Mouse (Mus musculus) brain, embryonic 14.5 days (tissue): ENCODE measurements at regions not wholly inside any gene's neighbourhood (a gene's known extent, or its start where the extent isn't known, plus 50 kb on each side); places are given as distances from the start of the nearest gene placed in this dataset.
"Not testable (repeated sequence)": the region's sequence is repeated elsewhere in the genome, so short reads cannot be mapped to it uniquely, and the experiment has no call there.

Experiments used
- DNase-seq: peaks from one replicate; pipeline ENCODE4 v3.0.0-alpha.2; 2011; ENCODE audit warnings: low read depth
- CTCF ChIP-seq: fragments of 200-500 bp; IDR thresholded peaks from 2 replicates; pipeline ENCODE4 v1.5.1; 2012; ENCODE audit warnings: inconsistent platforms, mild to moderate bottlenecking, moderate library complexity, borderline replicate concordance; ENCODE audit not compliant: insufficient read depth, insufficient read length; ENCODE audit errors: extremely low read depth
- POLR2A ChIP-seq: fragments of 200-500 bp; IDR thresholded peaks from 2 replicates; pipeline ENCODE4 v1.6.1; 2012; ENCODE audit warnings: mild to moderate bottlenecking, inconsistent platforms, borderline replicate concordance; ENCODE audit not compliant: poor library complexity, insufficient read depth, insufficient read length, severe bottlenecking; ENCODE audit errors: extremely low read depth

DNA sequence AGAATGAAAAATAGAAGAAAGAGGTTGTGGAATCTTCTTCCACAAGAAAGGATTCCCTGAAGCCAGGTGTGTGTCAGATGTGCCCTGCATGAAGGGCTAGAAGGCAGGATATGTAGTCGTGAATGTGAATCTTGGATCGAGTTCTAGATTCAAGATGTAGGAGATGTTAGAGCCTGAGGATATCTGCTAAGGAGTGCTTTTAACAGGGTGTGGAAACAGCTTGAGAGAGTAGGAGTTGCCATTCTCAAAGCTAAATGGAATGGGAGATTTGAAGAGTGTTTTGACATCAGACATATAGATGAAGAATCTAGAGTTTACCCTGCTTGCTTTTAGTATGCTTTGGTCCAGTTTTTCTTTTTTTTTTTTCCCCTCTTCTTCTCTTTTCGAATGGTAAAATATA is 590.3 kb downstream of the Sis start:
- TF ChIP-seq CTCF (no peak), POLR2A (no peak)
- DNase-seq = no peak

DNA sequence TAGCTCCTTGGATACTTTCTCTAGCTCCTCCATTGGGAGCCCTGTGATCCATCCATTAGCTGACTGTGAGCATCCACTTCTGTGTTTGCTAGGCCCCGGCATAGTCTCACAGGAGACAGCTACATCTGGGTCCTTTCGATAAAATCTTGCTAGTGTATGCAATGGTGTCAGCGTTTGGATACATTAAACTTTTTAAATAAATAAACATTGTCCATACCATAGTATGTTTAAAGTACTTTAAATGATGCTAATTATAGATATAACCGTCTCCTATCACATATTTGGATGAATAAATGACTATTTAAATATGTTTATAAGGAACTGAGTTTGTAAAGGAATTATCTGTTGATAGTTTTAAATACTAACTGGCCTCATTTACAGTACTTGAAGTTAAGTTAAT is 607.8 kb downstream of the Sis start:
- DNase-seq = not testable (repeated sequence)

DNA sequence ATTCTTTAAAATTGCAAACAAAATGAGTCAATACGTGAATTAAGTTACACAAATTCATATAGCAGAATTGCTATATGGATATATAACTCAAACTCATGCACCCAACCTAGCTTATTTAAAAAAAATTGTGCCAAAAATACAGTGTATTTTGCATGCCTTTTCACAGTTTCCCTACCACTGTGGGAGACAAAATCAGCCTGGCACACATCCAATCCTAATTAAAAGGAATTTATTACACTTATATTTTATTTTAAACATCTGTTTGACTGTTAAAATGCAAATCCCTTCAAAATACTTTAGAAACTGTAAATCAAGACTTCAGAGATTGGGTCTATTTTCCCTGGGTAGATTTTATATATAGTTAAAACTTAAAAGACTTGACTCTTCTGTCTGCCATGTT is 639.6 kb downstream of the Sis start:
- peak; percentile 58 for DNase-seq
- TF ChIP-seq POLR2A = no peak
- TF ChIP-seq CTCF = no peak

DNA sequence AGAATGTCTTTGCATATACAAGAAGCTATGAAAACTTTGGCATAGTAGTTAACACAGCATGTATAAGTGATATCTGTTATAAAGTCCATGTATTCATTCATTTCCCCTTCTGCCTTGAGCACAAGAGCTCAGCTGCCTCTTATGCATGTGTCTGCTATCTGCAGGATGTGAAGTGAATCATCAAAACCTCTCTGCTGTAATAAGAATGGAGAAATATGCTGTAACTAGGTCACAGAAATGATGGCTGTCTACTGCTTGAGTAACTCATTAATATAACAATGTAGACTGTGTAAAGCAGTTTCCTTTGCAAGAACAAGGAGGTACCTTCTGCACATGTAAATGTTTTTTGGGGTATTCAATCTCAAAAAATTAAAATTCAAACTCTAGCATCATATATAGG is 643.8 kb downstream of the Sis start:
- TF ChIP-seq POLR2A = no peak
- no peak for TF ChIP-seq CTCF
- peak; percentile 17 for DNase-seq

DNA sequence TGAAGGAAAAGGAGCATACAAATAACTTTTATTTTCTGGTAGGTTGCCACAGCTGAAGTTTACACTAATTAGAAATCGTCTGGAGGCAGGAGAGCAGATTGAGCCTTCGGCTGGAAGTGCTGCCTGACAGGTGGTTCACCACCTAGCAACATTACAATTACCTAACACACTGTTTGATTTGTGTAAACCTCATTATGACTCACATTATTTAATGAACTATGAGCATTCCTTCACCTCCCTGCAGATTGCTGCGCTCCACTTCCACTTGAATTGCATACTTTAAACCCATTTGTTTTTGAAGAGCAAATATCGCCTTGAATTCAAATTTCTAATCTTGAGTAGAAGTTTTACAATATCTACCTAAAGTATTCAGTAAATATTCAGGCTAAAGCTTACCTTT is 663.0 kb downstream of the Sis start:
- peak; percentile 61 for DNase-seq
- TF ChIP-seq POLR2A = no peak
- TF ChIP-seq CTCF = no peak
